Mouse (Mus musculus) small intestine, adult 2 months (tissue): ENCODE data around the gene Appl1.

Experiments used
- CTCF ChIP-seq: fragments of 200-500 bp; IDR thresholded peaks from 2 replicates; pipeline ENCODE4 v1.5.1; 2012; ENCODE audit warnings: low read depth, mild to moderate bottlenecking, control low read depth, inconsistent platforms, low read length, moderate library complexity, mixed read lengths; ENCODE audit not compliant: insufficient replicate concordance, insufficient read length; ENCODE audit errors: extremely low read depth
- POLR2A ChIP-seq: fragments of 200-500 bp; IDR thresholded peaks from 2 replicates; pipeline ENCODE4 v1.6.1; 2012; ENCODE audit warnings: low read depth, mild to moderate bottlenecking, control low read depth, inconsistent platforms, low read length, moderate library complexity

DNA sequence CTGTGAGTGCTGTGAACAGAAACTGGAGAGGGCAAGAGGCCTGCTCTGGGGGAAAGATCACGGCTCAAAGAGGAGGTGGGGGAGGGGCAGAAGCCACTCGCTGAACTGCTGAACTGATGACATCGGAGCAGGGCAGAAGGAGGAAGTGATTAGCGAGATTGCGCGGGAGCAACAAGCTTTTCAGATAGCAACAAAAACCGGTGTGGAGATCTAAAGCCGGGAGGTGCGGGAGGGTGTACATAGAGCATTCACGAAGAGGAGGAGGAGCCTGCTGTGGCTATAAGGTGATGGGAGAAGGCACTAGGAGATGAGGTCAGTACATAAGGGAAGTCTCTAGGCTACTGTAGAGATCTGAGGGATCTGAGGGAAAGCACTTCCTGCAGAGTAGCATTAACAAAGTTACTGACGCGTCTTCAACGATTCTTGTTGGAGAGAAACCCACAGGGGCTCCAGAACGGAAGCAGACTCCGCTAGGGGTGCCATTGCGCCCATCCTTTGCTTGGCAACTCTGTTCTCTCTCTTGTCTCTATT lies 23.2 kb upstream of the Appl1 start, which contains the start of gene Hesx1:
- TF ChIP-seq CTCF (no peak), POLR2A (no peak)
